Mouse (Mus musculus): ENCODE data around the gene H2-DMb1. TPM values are rescaled to one million over a fixed set of nuclear protein-coding genes. Genes with fewer than 3 reads are reported as not detected.

The H2-DMb1 gene
- total and polyA plus RNA-seq, 2 experiments from 2014 or later = 0.62 to 1.5 TPM

GRCm38 (mm10) chr17:34188986-34189385 is 36.1 kb downstream of the H2-DMb1 start:
- Histone ChIP-seq H3K4me1 (ENCODE audit: insufficient read depth) (peaks cover 7% of the 10 kb centered on the region; the same call in 1 of the 2 replicates), H3K9ac (no peak overlapping the region), H3K4me3 (ENCODE audit: low read depth, low read length) (no peak overlapping the region), H3K4me2 (ENCODE audit: low read depth) (no peak overlapping the region), H3K9me3 (ENCODE audit: low read length) (no peaks in the 10 kb centered on the region), H3K36me3 (ENCODE audit: insufficient read depth) (no peaks in the 10 kb centered on the region), H3K27me3 (ENCODE audit: insufficient read depth, low read length) (peaks cover 20% of the 10 kb centered on the region), H3K27ac (ENCODE audit: low read depth, low read length) (no peak overlapping the region)
- WGBS = 78% methylated on average over 6 of the region's 6 CpGs
- DNase-seq (no peak), ATAC-seq (no peak)
- TF ChIP-seq CTCF (IDR thresholded peaks at IDR 0.05; ENCODE audit: low read depth) = no peak

GRCm38 (mm10) chr17:34192852-34193251 is 40.0 kb downstream of the H2-DMb1 start:
- DNase-seq (no peak), ATAC-seq (no peak)
- 26% methylated on average over 15 of the region's 16 CpGs for WGBS
- H3K9ac ChIP-seq = no peak overlapping the region
- H3K4me2 ChIP-seq (ENCODE audit: low read depth) = no peak overlapping the region
- H3K4me1 ChIP-seq (ENCODE audit: insufficient read depth) = peaks cover 5% of the 10 kb centered on the region; the same call in 1 of the 2 replicates
- TF ChIP-seq CTCF (IDR thresholded peaks at IDR 0.05; ENCODE audit: low read depth) = no peak
- H3K9me3 ChIP-seq (ENCODE audit: low read length) = no peaks in the 10 kb centered on the region
- H3K4me3 ChIP-seq (ENCODE audit: low read depth, low read length) = no peak overlapping the region
- H3K27me3 ChIP-seq (ENCODE audit: insufficient read depth, low read length) = peaks cover 34% of the 10 kb centered on the region
- no peak overlapping the region for H3K27ac ChIP-seq (ENCODE audit: low read depth, low read length)
- H3K36me3 ChIP-seq (ENCODE audit: insufficient read depth) = no peaks in the 10 kb centered on the region

- no peaks in the 10 kb centered on the region for H3K36me3 ChIP-seq (ENCODE audit: insufficient read depth)
Measured at GRCm38 (mm10) chr17:34193468-34193867, 40.6 kb downstream of the H2-DMb1 start.

GRCm38 (mm10) chr17:34194723-34195122 is 41.9 kb downstream of the H2-DMb1 start:
- peaks cover 44% of the 10 kb centered on the region for H3K27me3 ChIP-seq (ENCODE audit: insufficient read depth, low read length)
- H3K36me3 ChIP-seq (ENCODE audit: insufficient read depth) = no peaks in the 10 kb centered on the region
- H3K4me1 ChIP-seq (ENCODE audit: insufficient read depth) = no peaks in the 10 kb centered on the region
- no peaks in the 10 kb centered on the region for H3K9me3 ChIP-seq (ENCODE audit: low read length)
- no peak overlapping the region for H3K4me2 ChIP-seq (ENCODE audit: low read depth)
- ATAC-seq (no peak), DNase-seq (no peak)
- WGBS = 92% methylated on average over 4 of the region's 4 CpGs
- H3K27ac ChIP-seq (ENCODE audit: low read depth, low read length) = no peak overlapping the region
- H3K9ac ChIP-seq = no peak overlapping the region
- no peak for TF ChIP-seq CTCF (IDR thresholded peaks at IDR 0.05; ENCODE audit: low read depth)
- no peak overlapping the region for H3K4me3 ChIP-seq (ENCODE audit: low read depth, low read length)

More at GRCm38 (mm10) chr17:34193468-34193867, 40.6 kb downstream of the H2-DMb1 start:
- no peak for ATAC-seq
- no peak for TF ChIP-seq CTCF (IDR thresholded peaks at IDR 0.05; ENCODE audit: low read depth)
- Histone ChIP-seq H3K9me3 (ENCODE audit: low read length) (no peaks in the 10 kb centered on the region), H3K27me3 (ENCODE audit: insufficient read depth, low read length) (peaks cover 35% of the 10 kb centered on the region), H3K9ac (no peak overlapping the region), H3K27ac (ENCODE audit: low read depth, low read length) (no peak overlapping the region), H3K4me2 (ENCODE audit: low read depth) (no peak overlapping the region), H3K4me1 (ENCODE audit: insufficient read depth) (no peaks in the 10 kb centered on the region), H3K4me3 (ENCODE audit: low read depth, low read length) (no peak overlapping the region)
- 48% methylated on average over 8 of the region's 8 CpGs for WGBS
- DNase-seq = no peak

- no peak overlapping the region for H3K9ac ChIP-seq
- TF ChIP-seq CTCF (IDR thresholded peaks at IDR 0.05; ENCODE audit: low read depth) = no peak
Measured at GRCm38 (mm10) chr17:34196491-34196890, 43.6 kb downstream of the H2-DMb1 start.

GRCm38 (mm10) chr17:34196941-34197894 is 44.3 kb downstream of the H2-DMb1 start, which contains the start of gene Psmb8:
TSS of gene Psmb8 (plus strand) at chr17:34197721.
- no peak for TF ChIP-seq CTCF (IDR thresholded peaks at IDR 0.05; ENCODE audit: low read depth)
- Histone ChIP-seq H3K4me3 (ENCODE audit: low read depth, low read length) (peak within 1 kb of the TSS; percentile 42), H3K36me3 (ENCODE audit: insufficient read depth) (no peaks in the 10 kb centered on the region), H3K4me1 (ENCODE audit: insufficient read depth) (no peaks in the 10 kb centered on the region), H3K9ac (peak within 1 kb of the TSS; percentile 26; the same call in 1 of the 2 replicates), H3K27ac (ENCODE audit: low read depth, low read length) (no peak within 1 kb of the TSS), H3K9me3 (ENCODE audit: low read length) (no peaks in the 10 kb centered on the region), H3K4me2 (ENCODE audit: low read depth) (peak within 1 kb of the TSS; percentile 76), H3K27me3 (ENCODE audit: insufficient read depth, low read length) (peaks cover 44% of the 10 kb centered on the region)
- 4% methylated on average over 41 of the region's 41 CpGs for WGBS
- DNase-seq = peak; percentile 85
- peak; percentile 96 for ATAC-seq

More at GRCm38 (mm10) chr17:34196491-34196890, 43.6 kb downstream of the H2-DMb1 start:
- H3K27me3 ChIP-seq (ENCODE audit: insufficient read depth, low read length) = peaks cover 44% of the 10 kb centered on the region
- DNase-seq (no peak), ATAC-seq (no peak)
- H3K36me3 ChIP-seq (ENCODE audit: insufficient read depth) = no peaks in the 10 kb centered on the region
- H3K27ac ChIP-seq (ENCODE audit: low read depth, low read length) = no peak overlapping the region
- 35% methylated on average over 12 of the region's 12 CpGs for WGBS
- H3K4me3 ChIP-seq (ENCODE audit: low read depth, low read length) = no peak overlapping the region
- H3K9me3 ChIP-seq (ENCODE audit: low read length) = no peaks in the 10 kb centered on the region
- no peaks in the 10 kb centered on the region for H3K4me1 ChIP-seq (ENCODE audit: insufficient read depth)
- H3K4me2 ChIP-seq (ENCODE audit: low read depth) = no peak overlapping the region

All from forebrain, postnatal 0 days (tissue).